Mouse (Mus musculus) heart, adult 8-10 months (tissue): ENCODE results near the gene Traip. TPM values are rescaled to one million over a fixed set of nuclear protein-coding genes. Genes with fewer than 3 reads are reported as not detected.
A peak's percentile ranks its signal among the peaks of the same experiment; 100 is the strongest.

ENCODE experiments used
- DNase-seq: peaks from one replicate; pipeline ENCODE4 v3.0.0; 2022; ENCODE audit warnings: low spot score
- total RNA-seq, 4 experiments: library from RNA; stranded (reverse); gene quantifications; 2 replicates each; pipeline ENCODE4 v1.2.4; 2022

Traip gene
- total RNA-seq, 4 experiments from 2014 or later = 0.33 to 1.6 (median 0.80) TPM

- peak; percentile 58 for DNase-seq
Measured at GRCm38 (mm10) chr9:107971690-107972541, 22.0 kb downstream of the Traip start.

GRCm38 (mm10) chr9:107974491-107975171, 24.7 kb downstream of the Traip start:
- DNase-seq = no peak

- DNase-seq = peak; percentile 86
Measured at GRCm38 (mm10) chr9:107975399-107976386, 25.8 kb downstream of the Traip start, which contains the start of gene Uba7. Gene Uba7 (plus strand): TSS chr9:107975505.

- DNase-seq = no peak
Measured at GRCm38 (mm10) chr9:107978815-107979214, 28.9 kb downstream of the Traip start.

- DNase-seq = no peak
Measured at GRCm38 (mm10) chr9:107981684-107982605, 32.0 kb downstream of the Traip start.

GRCm38 (mm10) chr9:107982681-107983346, 32.9 kb downstream of the Traip start, which contains the start of gene Gm20661:
Gene Gm20661 (plus strand): TSS chr9:107983058.
- DNase-seq = peak; percentile 88

- DNase-seq = peak; percentile 92
Measured at GRCm38 (mm10) chr9:107983421-107983890, 33.5 kb downstream of the Traip start.

GRCm38 (mm10) chr9:107984052-107984753, 34.3 kb downstream of the Traip start:
- no peak for DNase-seq

- DNase-seq = no peak
Measured at GRCm38 (mm10) chr9:107984754-107985055, 34.8 kb downstream of the Traip start.

GRCm38 (mm10) chr9:107985131-107986119, 35.5 kb downstream of the Traip start, which contains the start of gene Inka1:
Gene Inka1 (minus strand): TSS chr9:107985879.
- peak; percentile 90 for DNase-seq

- peak; percentile 86 for DNase-seq
Measured at GRCm38 (mm10) chr9:107986376-107986775, 36.4 kb downstream of the Traip start.

- no peak for DNase-seq
Measured at GRCm38 (mm10) chr9:107987950-107988349, 38.0 kb downstream of the Traip start.

- no peak for DNase-seq
Measured at GRCm38 (mm10) chr9:107992197-107992596, 42.3 kb downstream of the Traip start, which contains the start of gene Cdhr4. Gene Cdhr4 (plus strand): TSS chr9:107992497.

GRCm38 (mm10) chr9:107993013-107993412, 43.1 kb downstream of the Traip start:
- no peak for DNase-seq

- DNase-seq = no peak
Measured at GRCm38 (mm10) chr9:107994464-107994863, 44.5 kb downstream of the Traip start.

- no peak for DNase-seq
Measured at GRCm38 (mm10) chr9:107995513-107995912, 45.6 kb downstream of the Traip start.

- DNase-seq = no peak
Measured at GRCm38 (mm10) chr9:107996049-107996448, 46.1 kb downstream of the Traip start, which contains the start of gene Gm20662. Gene Gm20662 (plus strand): TSS chr9:107996349.
